Mouse (Mus musculus): ENCODE measurements at regions not wholly inside any gene's neighbourhood (a gene's known extent, or its start where the extent isn't known, plus 50 kb on each side); places are given as distances from the start of the nearest gene placed in this dataset.

- no peaks in the 10 kb centered on the region for H3K27me3 ChIP-seq (replicated peaks)
- no peak overlapping the region for H3K9ac ChIP-seq
- H3K36me3 ChIP-seq = no peaks in the 10 kb centered on the region
- H3K9me3 ChIP-seq = no peaks in the 10 kb centered on the region
- no peak overlapping the region for H3K27ac ChIP-seq
- no peak overlapping the region for H3K4me3 ChIP-seq (replicated peaks)
- ATAC-seq (ENCODE audit: insufficient read depth, low FRiP score, low read depth) = no peak
- no peak overlapping the region for H3K4me2 ChIP-seq
- WGBS = 73% methylated on average over 1 of the region's 1 CpGs
- H3K4me1 ChIP-seq = no peaks in the 10 kb centered on the region
Measured at GRCm38 (mm10) chr11:44163748-44164147, 236.1 kb upstream of the Il12b start.

GRCm38 (mm10) chr11:44164186-44164585 lies 235.7 kb upstream of the Il12b start:
- 48% methylated on average over 2 of the region's 2 CpGs for WGBS
- H3K4me3 ChIP-seq (replicated peaks) = no peak overlapping the region
- no peak overlapping the region for H3K4me2 ChIP-seq
- H3K4me1 ChIP-seq = no peaks in the 10 kb centered on the region
- no peak for ATAC-seq (ENCODE audit: insufficient read depth, low FRiP score, low read depth)
- no peaks in the 10 kb centered on the region for H3K36me3 ChIP-seq
- no peak overlapping the region for H3K9ac ChIP-seq
- no peaks in the 10 kb centered on the region for H3K9me3 ChIP-seq
- H3K27me3 ChIP-seq (replicated peaks) = no peaks in the 10 kb centered on the region
- H3K27ac ChIP-seq = no peak overlapping the region

GRCm38 (mm10) chr11:44167724-44168500 lies 232.0 kb upstream of the Il12b start:
- H3K4me3 ChIP-seq (replicated peaks) = no peak overlapping the region
- H3K36me3 ChIP-seq = no peaks in the 10 kb centered on the region
- WGBS = 52% methylated on average over 6 of the region's 6 CpGs
- H3K27me3 ChIP-seq (replicated peaks) = no peaks in the 10 kb centered on the region
- no peaks in the 10 kb centered on the region for H3K9me3 ChIP-seq
- H3K9ac ChIP-seq = no peak overlapping the region
- H3K27ac ChIP-seq = no peak overlapping the region
- no peak overlapping the region for H3K4me2 ChIP-seq
- no peak for ATAC-seq (ENCODE audit: insufficient read depth, low FRiP score, low read depth)
- H3K4me1 ChIP-seq = no peaks in the 10 kb centered on the region

- Histone ChIP-seq H3K9me3 (no peaks in the 10 kb centered on the region), H3K4me1 (no peaks in the 10 kb centered on the region), H3K36me3 (no peaks in the 10 kb centered on the region), H3K27me3 (replicated peaks) (no peaks in the 10 kb centered on the region), H3K4me2 (no peak overlapping the region), H3K9ac (no peak overlapping the region), H3K27ac (no peak overlapping the region), H3K4me3 (replicated peaks) (no peak overlapping the region)
- ATAC-seq (ENCODE audit: insufficient read depth, low FRiP score, low read depth) = no peak
- WGBS = 80% methylated on average over 4 of the region's 4 CpGs
Measured at GRCm38 (mm10) chr11:44172478-44172877, 227.4 kb upstream of the Il12b start.

GRCm38 (mm10) chr11:44173196-44173595 lies 226.7 kb upstream of the Il12b start:
- WGBS = 92% methylated on average over 1 of the region's 1 CpGs
- H3K27me3 ChIP-seq (replicated peaks) = no peaks in the 10 kb centered on the region

DNA sequence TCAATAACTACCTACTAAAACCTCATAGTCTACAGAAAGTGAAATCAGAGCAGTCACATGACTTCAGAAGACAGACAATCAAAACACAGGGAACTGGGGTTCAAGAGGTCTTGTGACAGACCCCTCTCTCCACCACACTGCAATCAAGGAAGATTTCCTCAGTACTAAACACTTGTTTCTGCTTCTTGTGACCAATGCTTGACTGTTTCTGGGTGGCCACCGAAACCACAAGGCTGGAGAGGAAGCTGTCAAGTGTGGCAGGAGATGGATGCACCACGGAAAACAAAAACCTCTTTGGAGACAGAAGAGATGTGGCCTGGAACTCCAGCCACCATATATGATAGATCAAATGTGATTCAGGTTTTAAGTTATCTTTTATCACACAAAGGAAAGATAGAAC lies 225.3 kb upstream of the Il12b start:
- WGBS = 56% methylated on average over 2 of the region's 2 CpGs
- no peaks in the 10 kb centered on the region for H3K4me1 ChIP-seq
- H3K9me3 ChIP-seq = no peaks in the 10 kb centered on the region
- H3K9ac ChIP-seq = no peak overlapping the region
- no peaks in the 10 kb centered on the region for H3K36me3 ChIP-seq
- no peak for ATAC-seq (ENCODE audit: insufficient read depth, low FRiP score, low read depth)
- H3K4me2 ChIP-seq = no peak overlapping the region
- H3K27ac ChIP-seq = no peak overlapping the region
- no peaks in the 10 kb centered on the region for H3K27me3 ChIP-seq (replicated peaks)
- H3K4me3 ChIP-seq (replicated peaks) = no peak overlapping the region

More at GRCm38 (mm10) chr11:44173196-44173595, 226.7 kb upstream of the Il12b start:
- no peak overlapping the region for H3K27ac ChIP-seq
- no peaks in the 10 kb centered on the region for H3K36me3 ChIP-seq
- H3K4me3 ChIP-seq (replicated peaks) = no peak overlapping the region
- no peaks in the 10 kb centered on the region for H3K9me3 ChIP-seq
- ATAC-seq (ENCODE audit: insufficient read depth, low FRiP score, low read depth) = no peak
- H3K4me1 ChIP-seq = no peaks in the 10 kb centered on the region
- H3K9ac ChIP-seq = no peak overlapping the region
- no peak overlapping the region for H3K4me2 ChIP-seq

GRCm38 (mm10) chr11:44179711-44180110 lies 220.2 kb upstream of the Il12b start:
- Histone ChIP-seq H3K4me1 (no peaks in the 10 kb centered on the region), H3K36me3 (no peaks in the 10 kb centered on the region), H3K9me3 (no peaks in the 10 kb centered on the region), H3K27ac (no peak overlapping the region), H3K4me2 (no peak overlapping the region), H3K4me3 (replicated peaks) (no peak overlapping the region), H3K9ac (no peak overlapping the region), H3K27me3 (replicated peaks) (no peaks in the 10 kb centered on the region)
- 77% methylated on average over 3 of the region's 3 CpGs for WGBS
- ATAC-seq (ENCODE audit: insufficient read depth, low FRiP score, low read depth) = no peak

GRCm38 (mm10) chr11:44183823-44184222 lies 216.0 kb upstream of the Il12b start:
- H3K36me3 ChIP-seq = no peaks in the 10 kb centered on the region
- H3K9ac ChIP-seq = no peak overlapping the region
- WGBS = 87% methylated on average over 3 of the region's 3 CpGs
- H3K4me3 ChIP-seq (replicated peaks) = no peak overlapping the region
- H3K4me2 ChIP-seq = no peak overlapping the region
- H3K9me3 ChIP-seq = no peaks in the 10 kb centered on the region
- H3K4me1 ChIP-seq = no peaks in the 10 kb centered on the region
- H3K27ac ChIP-seq = no peak overlapping the region
- H3K27me3 ChIP-seq (replicated peaks) = no peaks in the 10 kb centered on the region
- ATAC-seq (ENCODE audit: insufficient read depth, low FRiP score, low read depth) = no peak

DNA sequence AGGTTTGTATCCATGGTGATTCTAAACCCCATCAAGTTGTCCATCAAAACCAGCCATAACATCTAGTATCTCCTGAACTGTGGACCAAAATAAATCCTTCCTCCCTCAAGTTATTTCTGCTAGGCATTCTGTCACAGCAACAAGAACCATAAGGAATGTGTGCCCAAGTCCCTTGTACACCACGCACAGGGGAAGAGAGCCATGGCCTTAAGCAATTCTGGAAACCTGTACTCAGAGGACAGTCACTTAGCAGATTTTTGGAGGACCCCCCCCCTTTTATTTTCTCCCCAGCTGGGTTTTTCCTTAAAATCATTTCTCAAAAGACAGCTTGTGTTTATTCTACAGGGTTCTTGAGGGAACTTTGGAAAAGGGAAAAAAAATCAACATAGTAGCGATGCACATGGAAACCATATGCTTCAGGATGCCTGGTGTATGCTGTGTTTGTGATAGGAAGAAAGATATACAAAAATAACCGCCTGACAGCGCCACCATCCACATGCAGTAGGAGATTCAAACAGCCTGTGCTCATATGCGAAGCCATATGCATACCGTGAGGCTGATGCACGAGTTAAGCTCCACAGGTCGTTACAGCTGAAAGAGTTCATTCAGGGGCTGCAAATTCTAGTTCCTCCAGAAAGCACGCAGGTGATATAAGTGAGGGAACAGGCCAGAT lies 214.5 kb upstream of the Il12b start:
- no peaks in the 10 kb centered on the region for H3K27me3 ChIP-seq (replicated peaks)
- 64% methylated on average over 9 of the region's 9 CpGs for WGBS
- H3K9me3 ChIP-seq = no peaks in the 10 kb centered on the region
- no peaks in the 10 kb centered on the region for H3K36me3 ChIP-seq
- ATAC-seq (ENCODE audit: insufficient read depth, low FRiP score, low read depth) = no peak
- no peak overlapping the region for H3K9ac ChIP-seq
- H3K4me1 ChIP-seq = no peaks in the 10 kb centered on the region
- no peak overlapping the region for H3K4me3 ChIP-seq (replicated peaks)
- no peak overlapping the region for H3K27ac ChIP-seq
- no peak overlapping the region for H3K4me2 ChIP-seq

DNA sequence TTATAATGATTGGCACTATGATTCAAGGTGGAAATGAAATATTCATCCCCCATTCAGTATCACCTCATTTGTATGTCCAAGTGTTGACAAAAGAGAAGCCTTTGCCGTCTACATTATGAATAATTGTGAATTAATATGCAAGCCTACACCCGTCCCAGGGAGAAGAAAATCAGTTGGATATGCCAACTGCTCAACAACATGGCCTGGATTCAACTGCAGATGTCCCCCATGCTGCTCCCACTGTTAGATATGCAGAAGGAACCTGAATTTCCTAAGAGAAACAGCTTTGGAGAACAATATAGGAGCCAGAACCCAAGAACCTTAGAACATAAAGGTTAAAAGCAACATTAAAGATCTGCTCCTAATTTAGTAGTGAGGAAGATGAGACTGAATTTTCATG lies 211.7 kb upstream of the Il12b start:
- no peak overlapping the region for H3K9ac ChIP-seq
- ATAC-seq (ENCODE audit: insufficient read depth, low FRiP score, low read depth) = no peak
- 73% methylated on average over 2 of the region's 2 CpGs for WGBS
- H3K27me3 ChIP-seq (replicated peaks) = no peaks in the 10 kb centered on the region
- H3K4me1 ChIP-seq = no peaks in the 10 kb centered on the region
- no peak overlapping the region for H3K27ac ChIP-seq
- H3K9me3 ChIP-seq = no peaks in the 10 kb centered on the region
- no peak overlapping the region for H3K4me3 ChIP-seq (replicated peaks)
- H3K4me2 ChIP-seq = no peak overlapping the region
- no peaks in the 10 kb centered on the region for H3K36me3 ChIP-seq

DNA sequence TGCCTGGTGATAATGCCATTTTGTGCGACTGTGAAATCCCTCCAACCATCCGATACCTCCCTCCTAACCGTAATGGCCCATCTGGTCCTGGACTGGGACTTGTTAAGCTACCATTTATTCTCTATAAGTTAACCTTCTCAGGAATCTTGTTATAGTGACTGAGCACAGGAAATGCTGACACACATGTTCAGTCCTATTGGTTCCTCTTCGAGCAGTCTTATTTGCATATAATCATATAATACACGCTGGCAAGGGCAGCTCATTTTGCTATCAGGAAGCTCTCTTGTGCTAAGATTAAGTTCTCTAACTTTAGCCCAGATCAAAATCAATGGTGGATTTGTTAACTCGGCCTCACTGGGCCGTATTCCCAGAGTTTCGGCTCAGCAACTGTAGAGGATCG lies 206.1 kb upstream of the Il12b start:
- 84% methylated on average over 9 of the region's 9 CpGs for WGBS
- ATAC-seq (ENCODE audit: insufficient read depth, low FRiP score, low read depth) = no peak
- H3K4me1 ChIP-seq = no peaks in the 10 kb centered on the region

GRCm38 (mm10) chr11:44202716-44203115 lies 197.1 kb upstream of the Il12b start:
- Histone ChIP-seq H3K36me3 (no peaks in the 10 kb centered on the region), H3K4me2 (no peak overlapping the region), H3K27me3 (replicated peaks) (no peaks in the 10 kb centered on the region), H3K27ac (no peak overlapping the region), H3K9ac (no peak overlapping the region), H3K4me1 (no peaks in the 10 kb centered on the region), H3K9me3 (no peaks in the 10 kb centered on the region), H3K4me3 (replicated peaks) (no peak overlapping the region)
- no peak for ATAC-seq (ENCODE audit: insufficient read depth, low FRiP score, low read depth)
- WGBS = 63% methylated on average over 2 of the region's 2 CpGs

More for the DNA sequence above, 206.1 kb upstream of the Il12b start:
- Histone ChIP-seq H3K9me3 (no peaks in the 10 kb centered on the region), H3K4me2 (no peak overlapping the region), H3K36me3 (no peaks in the 10 kb centered on the region), H3K9ac (no peak overlapping the region), H3K4me3 (replicated peaks) (no peak overlapping the region), H3K27ac (no peak overlapping the region), H3K27me3 (replicated peaks) (no peaks in the 10 kb centered on the region)

Data from stomach, embryonic 15.5 days (tissue).